Mouse (Mus musculus) brain, embryonic 14.5 days (tissue): Measurements from ENCODE around the gene Olfr293. TPM values are rescaled to one million over a fixed set of nuclear protein-coding genes. Genes with fewer than 3 reads are reported as not detected.

Experiments
- DNase-seq: peaks from one replicate; pipeline ENCODE4 v3.0.0-alpha.2; 2011; ENCODE audit warnings: low read depth
- CTCF ChIP-seq: fragments of 200-500 bp; IDR thresholded peaks from 2 replicates; pipeline ENCODE4 v1.5.1; 2012; ENCODE audit warnings: inconsistent platforms, mild to moderate bottlenecking, moderate library complexity, borderline replicate concordance; ENCODE audit not compliant: insufficient read depth, insufficient read length; ENCODE audit errors: extremely low read depth
- POLR2A ChIP-seq: fragments of 200-500 bp; IDR thresholded peaks from 2 replicates; pipeline ENCODE4 v1.6.1; 2012; ENCODE audit warnings: mild to moderate bottlenecking, inconsistent platforms, borderline replicate concordance; ENCODE audit not compliant: poor library complexity, insufficient read depth, insufficient read length, severe bottlenecking; ENCODE audit errors: extremely low read depth
- polyA plus RNA-seq: library from polyadenylated mRNA; depleted of rRNA; stranded (reverse); fragments of >200 nt; gene quantifications from 2 replicates; pipeline ENCODE4 v1.2.3, GENCODE M21; 2012; rRNA removed

Olfr293 gene
- polyA plus RNA-seq = not detected in 2 replicates

DNA sequence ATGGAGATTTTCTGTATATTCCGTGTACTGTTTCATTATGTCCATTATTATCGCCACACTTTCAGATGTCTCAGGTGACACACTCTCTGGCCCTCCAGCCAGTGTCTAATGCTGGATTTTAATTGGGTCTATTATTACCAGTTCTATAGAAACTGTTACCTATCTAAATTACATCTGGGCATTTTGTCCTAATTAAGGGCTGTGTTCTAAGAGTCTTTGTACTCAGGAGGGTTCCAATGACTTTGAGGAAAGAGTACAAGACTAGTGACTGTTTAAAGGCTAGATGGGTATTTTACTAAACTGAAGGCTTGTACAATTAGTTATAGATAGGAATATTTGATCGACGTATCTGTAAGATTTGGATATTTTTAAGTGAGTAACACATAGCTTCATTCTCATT, at the start of gene Olfr293:
Gene Olfr293 (plus strand): TSS at position 301 of the 400 bp plus-strand sequence.
- no peak for DNase-seq
- TF ChIP-seq CTCF (no peak), POLR2A (no peak)

DNA sequence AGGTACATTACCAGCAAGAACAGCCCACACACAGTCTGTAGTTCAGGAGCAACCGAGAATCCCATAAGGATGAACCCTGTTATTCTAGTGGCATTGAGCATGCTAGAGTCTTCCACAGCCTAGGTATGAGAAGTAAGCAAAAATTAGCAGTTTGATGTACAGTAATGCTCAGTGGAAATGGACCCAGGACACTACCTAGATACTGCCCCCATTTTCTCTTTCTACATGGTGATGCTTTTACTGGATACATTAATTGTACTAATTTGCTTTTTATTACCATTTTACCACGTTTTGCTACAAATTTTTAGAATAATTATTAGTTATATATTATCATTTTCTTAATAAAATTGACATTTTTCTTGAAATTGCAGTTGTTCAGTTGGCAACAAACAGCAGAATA, 32.3 kb upstream of the Olfr293 start, which contains the start of gene Olfr294:
Gene Olfr294 (minus strand): TSS at position 101 of the 400 bp plus-strand sequence.
- no peak for TF ChIP-seq POLR2A
- TF ChIP-seq CTCF = no peak
- no peak for DNase-seq

DNA sequence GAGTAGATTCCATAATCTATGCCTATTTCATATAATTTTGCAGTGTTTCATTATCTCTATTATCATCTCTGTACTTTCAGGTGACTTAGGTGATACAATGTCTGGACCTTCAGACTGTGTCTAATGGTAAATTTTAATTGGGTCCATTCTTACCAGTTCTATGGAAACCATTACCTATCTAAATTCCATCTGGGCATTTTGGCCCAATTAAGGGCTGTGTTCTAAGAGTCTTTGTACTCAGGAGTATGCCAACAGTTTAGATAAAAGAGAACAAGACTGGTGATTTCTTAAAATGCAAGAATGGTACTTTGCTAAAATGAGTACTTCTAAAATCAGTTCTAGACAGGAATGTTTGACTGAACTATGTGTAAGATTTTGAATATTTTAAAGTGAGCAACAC, 39.2 kb downstream of the Olfr293 start, which contains the start of gene Olfr292:
Gene Olfr292 (plus strand): TSS at position 301 of the 400 bp plus-strand sequence.
- DNase-seq = no peak
- no peak for TF ChIP-seq POLR2A

Other genes with a start within 250 kb of the Olfr293 start
- gene Olfr301, start 245.2 kb upstream of the Olfr293 start, polyA plus RNA-seq = not detected in 2 replicates
- not detected in 2 replicates for gene Olfr299, start 189.1 kb upstream of the Olfr293 start, polyA plus RNA-seq
- not detected in 2 replicates for gene Olfr298, start 156.6 kb upstream of the Olfr293 start, polyA plus RNA-seq
- not detected in 2 replicates for gene Olfr297, start 129.1 kb upstream of the Olfr293 start, polyA plus RNA-seq
- gene Olfr295, start 65.2 kb upstream of the Olfr293 start, polyA plus RNA-seq = not detected in 2 replicates
- gene Olfr294, start 32.4 kb upstream of the Olfr293 start, polyA plus RNA-seq = not detected in 2 replicates
- not detected in 2 replicates for gene Olfr292, start 39.3 kb downstream of the Olfr293 start, polyA plus RNA-seq
- gene Folh1, start 126.9 kb downstream of the Olfr293 start, polyA plus RNA-seq = 0.29 and 0.34 TPM in 2 replicates
- gene Vmn2r77, start 146.0 kb downstream of the Olfr293 start, polyA plus RNA-seq = not detected in 2 replicates